Mouse (Mus musculus): ENCODE data around the gene H2al1m.
A peak's percentile ranks its signal among the peaks of the same experiment; 100 is the strongest.
"Not testable (repeated sequence)": the region's sequence is repeated elsewhere in the genome, so short reads cannot be mapped to it uniquely, and the experiment has no call there.

The H2al1m gene

GRCm38 (mm10) chrX:9283464-9283863 is at the start of gene H2al1m:
TSS of gene H2al1m (plus strand) at chrX:9283764.
- DNase-seq = not testable (repeated sequence)

- DNase-seq = peak; percentile 48
Measured at GRCm38 (mm10) chrX:9240737-9241591, 42.6 kb upstream of the H2al1m start.

GRCm38 (mm10) chrX:9243381-9243864 is 40.1 kb upstream of the H2al1m start:
- no peak for DNase-seq

- no peak for DNase-seq
Measured at GRCm38 (mm10) chrX:9244603-9245336, 38.8 kb upstream of the H2al1m start.

GRCm38 (mm10) chrX:9248911-9249310 is 34.7 kb upstream of the H2al1m start:
- DNase-seq = no peak

GRCm38 (mm10) chrX:9253990-9254389 is 29.6 kb upstream of the H2al1m start:
- DNase-seq = no peak

- no peak for DNase-seq
Measured at GRCm38 (mm10) chrX:9254901-9255300, 28.7 kb upstream of the H2al1m start.

GRCm38 (mm10) chrX:9256766-9257165 is 26.8 kb upstream of the H2al1m start, which contains the start of gene Gm14862:
TSS of gene Gm14862 (minus strand) at chrX:9256899.
- no peak for DNase-seq

GRCm38 (mm10) chrX:9257831-9258230 is 25.7 kb upstream of the H2al1m start:
- DNase-seq = no peak

GRCm38 (mm10) chrX:9259267-9259666 is 24.3 kb upstream of the H2al1m start:
- no peak for DNase-seq

GRCm38 (mm10) chrX:9271112-9271511 is 12.5 kb upstream of the H2al1m start:
- peak; percentile 55 for DNase-seq

- DNase-seq = no peak
Measured at GRCm38 (mm10) chrX:9271947-9272459, 11.6 kb upstream of the H2al1m start.

- DNase-seq = peak; percentile 60
Measured at GRCm38 (mm10) chrX:9272460-9273361, 10.9 kb upstream of the H2al1m start, which contains the start of gene Xk. TSS of gene Xk (plus strand) at chrX:9272756.

- DNase-seq = no peak
Measured at GRCm38 (mm10) chrX:9273377-9274002, 10.1 kb upstream of the H2al1m start.

GRCm38 (mm10) chrX:9274321-9274720 is 9.2 kb upstream of the H2al1m start:
- DNase-seq = no peak

- DNase-seq = not testable (repeated sequence)
Measured at GRCm38 (mm10) chrX:9293140-9293829, 9.7 kb downstream of the H2al1m start.

GRCm38 (mm10) chrX:9298413-9298864 is 14.9 kb downstream of the H2al1m start:
- DNase-seq = no peak

GRCm38 (mm10) chrX:9302791-9303190 is 19.2 kb downstream of the H2al1m start:
- no peak for DNase-seq

- no peak for DNase-seq
Measured at GRCm38 (mm10) chrX:9303455-9303854, 19.9 kb downstream of the H2al1m start.

GRCm38 (mm10) chrX:9316457-9316856 is 32.9 kb downstream of the H2al1m start:
- not testable (repeated sequence) for DNase-seq

- DNase-seq = not testable (repeated sequence)
Measured at GRCm38 (mm10) chrX:9327954-9328353, 44.4 kb downstream of the H2al1m start.

Measured in cerebellum, adult 8-10 months (tissue).